Mouse (Mus musculus): Measurements from ENCODE around the gene Taldo1. TPM values are rescaled to one million over a fixed set of nuclear protein-coding genes. Genes with fewer than 3 reads are reported as not detected.

Gene Taldo1
- total RNA-seq, 2 experiments from 2014 or later, result 120 to 128 TPM

DNA sequence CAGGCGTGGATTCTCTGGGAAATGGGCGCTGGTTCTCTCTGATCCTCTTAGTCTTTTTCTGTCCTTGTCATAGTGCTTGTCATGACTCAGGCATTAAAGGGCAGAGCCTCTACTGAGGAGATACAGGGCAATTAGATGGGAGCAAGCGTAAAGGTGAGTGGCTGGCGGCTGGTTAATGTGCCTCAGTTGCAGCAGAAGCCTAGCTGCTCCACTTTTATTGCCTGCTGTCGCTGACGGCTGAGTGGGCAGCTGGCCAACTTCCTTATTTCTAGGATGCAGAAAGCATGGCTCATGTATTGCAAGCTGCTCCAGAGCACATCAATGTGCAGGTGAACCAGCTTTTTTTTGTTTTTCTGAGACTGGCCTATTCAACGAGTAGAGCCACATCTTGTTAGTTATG is 27.0 kb downstream of the Taldo1 start:
- DNase-seq (ENCODE audit: low spot score in 2 of 2), result peak in 1 of 2 experiments; percentile 40

DNA sequence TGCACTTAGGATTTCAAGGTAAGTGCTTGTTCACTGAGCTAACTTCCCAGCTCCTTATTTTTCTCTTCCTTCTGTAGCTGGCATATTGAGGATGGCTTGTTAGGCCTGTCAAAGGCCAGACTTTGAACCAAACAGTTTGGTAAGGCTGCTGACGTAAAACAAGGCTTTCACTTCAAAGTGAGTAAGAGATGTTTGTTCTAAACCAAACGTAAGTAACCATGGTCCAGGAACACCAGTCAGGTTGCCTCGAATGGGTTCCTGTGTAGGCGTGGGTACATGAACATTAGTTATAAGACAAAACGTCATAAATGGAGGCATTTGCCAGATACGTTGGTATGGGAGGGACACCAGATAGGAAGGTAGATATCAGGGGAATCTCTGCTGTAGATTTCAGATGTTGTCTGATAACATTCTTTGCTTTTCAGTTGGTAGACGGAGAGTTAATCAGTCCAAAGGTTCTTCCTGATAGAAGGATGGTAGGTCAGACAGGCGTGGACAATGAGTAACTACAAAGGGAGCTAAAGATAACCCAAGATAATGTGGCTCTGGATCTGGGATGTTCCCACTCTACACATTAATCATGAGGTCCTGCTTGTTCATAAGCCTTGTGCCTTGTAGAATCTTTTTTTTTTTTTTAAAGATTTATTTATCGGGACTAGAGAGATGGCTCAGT is 28.2 kb downstream of the Taldo1 start:
- no peak for DNase-seq (ENCODE audit: low spot score in 2 of 2)

DNA sequence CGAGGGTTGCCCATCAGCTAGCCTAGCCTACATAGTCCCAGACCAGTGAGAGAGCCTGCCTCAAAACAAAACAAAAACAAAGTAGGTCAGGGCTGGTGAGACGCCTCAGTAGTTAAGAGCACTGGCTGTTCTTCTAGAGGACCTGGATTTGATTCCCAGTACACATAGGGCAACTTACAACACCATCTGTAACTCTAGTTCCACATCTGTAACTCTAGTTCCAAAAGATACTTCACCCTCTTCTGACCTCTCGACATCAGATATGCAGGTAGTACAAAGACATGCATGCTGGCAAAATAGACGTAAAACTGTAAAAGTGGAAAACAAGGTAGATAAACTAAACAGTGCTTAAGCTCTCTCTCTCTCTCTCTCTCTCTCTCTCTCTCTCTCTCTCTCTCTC is 31.8 kb downstream of the Taldo1 start:
- no peak for DNase-seq (ENCODE audit: low spot score in 2 of 2)

DNA sequence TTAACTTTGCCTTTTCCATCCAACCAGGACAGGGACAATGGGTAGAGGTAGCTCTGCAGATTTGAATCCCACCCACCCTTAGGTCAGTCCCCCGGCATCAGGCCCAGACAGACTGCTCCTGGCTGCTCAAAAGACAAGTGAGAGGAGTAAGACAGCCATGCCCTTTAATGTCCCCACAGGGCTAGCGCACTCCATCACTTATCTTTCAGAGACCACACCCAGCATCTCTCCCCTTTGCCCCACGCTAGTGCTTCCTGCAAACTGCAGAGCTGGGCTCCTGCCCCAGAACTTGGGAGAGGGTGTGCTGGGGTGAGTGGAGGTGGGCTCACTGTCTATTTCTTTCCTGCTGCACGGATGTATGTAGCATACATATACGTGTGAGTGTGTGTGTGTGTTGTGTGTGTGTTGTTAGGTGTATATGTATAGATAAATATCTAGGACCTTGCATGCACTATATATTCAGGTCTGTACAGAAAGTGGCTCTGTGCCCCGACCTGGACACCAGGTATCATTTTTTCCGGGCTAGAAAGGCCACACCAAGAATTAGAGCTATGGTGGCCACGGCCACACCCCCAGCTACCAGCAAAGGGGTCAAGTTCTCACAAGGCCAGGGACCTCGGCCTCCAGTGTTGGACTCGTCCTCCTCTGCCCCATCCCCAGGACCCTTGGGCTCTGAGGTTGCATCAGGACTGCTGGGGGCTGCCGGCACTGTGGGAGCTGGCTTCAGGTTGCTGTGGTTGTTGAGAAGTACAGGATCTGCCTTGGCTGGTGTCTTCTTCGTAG is 35.1 kb downstream of the Taldo1 start:
- no peak for DNase-seq (ENCODE audit: low spot score in 2 of 2)

DNA sequence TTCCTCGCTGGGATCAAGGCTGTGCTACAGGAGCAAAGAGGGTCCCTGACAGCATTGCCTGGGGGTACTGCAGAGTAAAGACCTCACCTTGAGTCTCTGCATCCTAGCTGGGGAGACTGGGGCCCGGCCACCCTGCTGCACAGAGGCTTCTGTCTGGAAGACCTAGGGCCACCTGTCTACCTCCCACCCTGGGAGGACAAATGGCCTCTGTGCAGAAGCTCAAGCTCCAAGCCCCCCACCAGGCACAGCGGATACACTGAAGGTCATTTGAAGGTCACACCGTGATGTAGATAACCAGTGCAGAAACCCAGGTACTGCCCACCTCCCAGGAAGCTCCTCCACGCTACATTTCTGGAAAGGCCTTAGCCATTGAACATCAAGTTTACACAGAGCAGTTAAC is 36.7 kb downstream of the Taldo1 start:
- DNase-seq (ENCODE audit: low spot score in 2 of 2), result no peak

DNA sequence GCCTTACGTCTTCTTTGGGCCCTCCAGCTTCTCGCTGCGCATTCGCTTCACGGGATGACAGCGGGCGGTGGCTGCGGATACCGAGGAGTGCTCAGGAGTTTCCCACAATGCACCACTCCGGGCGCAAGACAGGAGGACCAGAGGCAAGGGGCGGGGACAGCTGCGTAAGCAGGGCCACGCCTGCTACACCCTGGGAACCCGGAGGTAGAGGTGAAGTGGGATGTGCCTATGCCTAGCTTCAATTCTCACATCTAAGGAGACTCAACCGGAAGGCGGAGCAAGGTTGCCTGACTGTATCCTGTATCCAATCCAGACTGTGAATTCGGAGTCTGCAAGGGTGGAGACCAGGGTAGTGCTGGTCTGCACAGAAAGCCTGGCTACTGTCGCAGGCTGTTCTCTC is 37.3 kb downstream of the Taldo1 start, which contains the start of gene Cend1:
Gene Cend1 (minus strand): TSS at position 182 of the 400 bp plus-strand sequence.
- no peak for DNase-seq (ENCODE audit: low spot score in 2 of 2)

DNA sequence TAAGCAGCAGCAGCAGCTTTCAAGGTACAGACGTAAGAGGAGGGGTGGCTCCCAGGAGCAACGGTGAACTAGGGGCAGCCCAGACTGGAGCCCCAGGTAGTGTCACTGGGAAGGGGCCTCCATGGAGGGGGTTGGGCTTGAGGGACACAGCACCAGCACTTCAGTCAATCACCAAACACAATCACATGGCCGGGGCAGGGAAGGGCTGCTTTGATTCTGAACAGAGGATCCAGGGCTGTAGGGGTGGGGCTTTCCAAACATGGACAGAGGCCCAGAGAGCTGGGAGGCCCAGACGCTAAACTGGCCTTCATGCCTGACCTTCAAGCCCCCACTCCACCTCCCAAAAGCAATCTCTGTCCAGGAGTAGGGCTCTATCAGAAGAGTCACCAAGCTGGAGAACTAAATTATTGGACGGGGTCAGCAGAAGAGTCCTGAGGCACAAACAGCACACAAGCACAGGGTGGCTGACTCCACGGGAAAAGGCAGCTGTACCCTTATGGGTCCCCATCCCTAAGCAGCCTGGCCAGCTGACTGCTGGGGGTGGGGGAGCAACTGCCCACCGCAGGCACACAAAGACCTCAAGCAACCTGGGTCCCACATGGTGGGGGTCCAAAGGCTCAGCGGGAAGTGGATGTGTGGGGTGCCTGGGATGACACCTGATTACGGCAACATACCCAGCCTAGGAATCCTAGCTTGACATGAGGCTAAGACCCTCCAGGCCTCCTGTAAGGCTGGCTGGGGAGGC is 38.0 kb downstream of the Taldo1 start:
- DNase-seq (ENCODE audit: low spot score in 2 of 2), result peak in 1 of 2 experiments; percentile 6

DNA sequence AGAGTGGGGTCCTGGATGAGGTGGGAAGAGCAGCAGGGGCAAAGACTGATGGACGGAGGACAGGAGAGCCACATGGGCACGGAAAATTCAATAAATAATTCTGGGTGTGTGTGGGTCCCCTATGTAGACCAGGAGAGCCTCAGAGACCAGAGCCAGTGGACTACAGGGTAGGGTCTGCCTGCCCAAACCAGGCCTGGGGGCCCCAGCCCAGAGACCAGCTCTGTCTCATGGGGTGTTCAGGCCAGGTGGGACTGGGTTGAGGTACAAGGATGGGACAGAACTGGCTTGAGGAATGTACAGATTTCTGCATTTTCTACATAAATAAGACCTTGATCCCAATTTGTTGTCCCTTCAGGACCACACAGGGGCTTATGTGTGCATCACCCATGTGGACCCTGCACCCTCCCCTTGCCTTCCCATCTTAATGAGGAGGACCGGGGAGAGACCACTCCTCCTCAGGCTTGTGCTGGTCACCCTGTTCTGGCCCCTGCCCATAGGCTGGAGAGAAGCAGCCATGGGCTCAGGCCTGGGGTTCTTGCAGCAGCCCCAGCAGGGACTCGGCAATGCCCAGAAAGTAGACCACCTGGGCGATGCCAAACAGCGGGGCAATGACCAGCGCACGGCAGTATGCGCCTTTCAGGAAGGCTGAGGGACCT is 38.7 kb downstream of the Taldo1 start:
- no peak for DNase-seq (ENCODE audit: low spot score in 2 of 2)

DNA sequence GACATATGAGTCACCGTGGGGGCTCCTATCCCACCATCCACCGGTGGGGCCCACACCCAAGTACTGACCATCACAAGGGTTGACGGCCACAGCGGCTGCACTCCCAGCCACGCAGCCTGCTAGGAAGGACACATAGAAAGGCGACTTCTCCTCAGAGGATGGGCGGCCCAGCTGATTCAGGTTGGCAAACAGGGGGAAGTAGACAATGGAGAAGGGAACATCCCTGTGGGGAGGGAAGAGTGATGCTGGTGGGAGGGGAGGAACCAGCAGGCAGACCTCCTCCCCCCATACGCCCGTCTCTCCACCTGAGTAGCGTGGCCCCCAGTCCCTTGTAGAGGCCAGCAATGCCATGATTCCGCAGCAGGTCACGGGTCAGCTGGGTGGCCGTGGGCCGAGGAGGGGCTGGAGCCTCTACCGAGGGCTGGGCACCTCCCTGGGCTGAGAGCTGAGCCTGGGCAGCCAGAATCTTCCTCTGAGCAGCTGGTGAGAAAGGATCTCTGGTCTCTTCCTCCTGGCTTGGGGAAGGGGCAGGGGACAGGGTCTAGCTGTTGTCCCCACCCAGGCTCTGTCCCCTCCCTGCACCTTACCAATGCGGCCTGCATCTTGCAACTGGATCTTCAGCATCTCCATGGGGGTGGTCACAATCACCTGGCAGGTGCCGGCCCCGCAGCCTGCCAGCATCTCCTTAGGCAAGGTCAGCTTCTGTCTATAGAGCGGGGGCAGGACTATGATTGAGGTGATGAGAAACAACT is 39.6 kb downstream of the Taldo1 start:
- no peak for DNase-seq (ENCODE audit: low spot score in 2 of 2)

DNA sequence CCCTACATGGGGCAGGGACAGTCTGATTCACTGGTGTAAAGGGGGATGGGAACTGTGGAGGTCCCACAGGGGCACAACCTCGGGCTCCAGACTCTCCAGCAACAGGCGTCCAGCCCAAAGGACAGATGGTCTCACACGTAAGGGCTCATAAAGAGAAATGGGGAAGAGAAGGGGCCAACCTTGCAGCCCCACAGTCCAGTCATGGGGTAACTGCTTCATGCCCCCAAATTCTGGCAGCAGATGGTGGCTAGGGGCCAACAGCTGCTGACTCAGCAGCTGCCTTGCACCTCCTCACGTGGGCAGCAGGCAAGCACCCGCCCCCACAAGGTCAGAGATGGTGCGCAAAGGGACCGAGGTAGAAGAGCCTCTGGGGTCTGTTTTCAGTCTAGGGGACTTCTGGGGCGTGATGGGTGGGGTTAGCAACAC is 40.2 kb downstream of the Taldo1 start:
- no peak for DNase-seq (ENCODE audit: low spot score in 2 of 2)

DNA sequence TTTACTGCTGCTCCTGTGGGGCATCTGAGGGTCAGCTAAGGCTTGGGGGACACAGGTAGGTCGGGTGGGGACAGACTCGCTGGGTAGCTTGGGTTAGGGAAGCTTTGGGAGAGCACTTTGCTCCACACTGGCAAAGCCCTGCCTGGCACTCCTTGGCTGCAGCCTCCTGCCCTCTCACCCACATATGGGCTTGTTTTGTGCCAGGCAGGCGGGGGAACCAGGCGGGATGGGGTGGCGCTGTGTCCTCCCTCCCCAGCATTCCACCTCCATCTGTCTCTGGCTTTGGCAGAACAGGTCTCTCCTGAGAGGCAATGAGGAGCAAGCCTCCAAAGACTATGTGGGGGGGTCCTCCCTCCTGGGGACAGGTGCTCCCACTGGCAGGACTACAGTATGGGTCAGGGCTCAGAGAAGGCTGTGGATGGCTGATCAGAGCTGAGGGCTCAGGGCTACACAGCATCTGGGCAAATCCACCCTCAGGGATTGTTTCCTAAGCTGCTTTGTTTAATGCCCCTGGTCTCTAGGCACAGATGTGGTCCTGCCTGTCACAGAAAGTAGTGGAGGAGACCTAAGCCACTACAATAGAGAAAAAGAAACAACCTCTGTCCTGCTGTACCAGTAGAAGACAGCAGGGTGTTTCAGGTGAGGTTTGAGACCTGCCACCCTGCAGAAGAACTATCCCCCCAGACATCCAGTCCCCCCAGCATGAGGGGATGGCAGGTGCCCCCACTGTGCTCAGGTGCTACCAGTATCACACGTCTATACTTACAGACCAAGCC is 40.9 kb downstream of the Taldo1 start:
- peak in 1 of 2 experiments; percentile 34 for DNase-seq (ENCODE audit: low spot score in 2 of 2)

DNA sequence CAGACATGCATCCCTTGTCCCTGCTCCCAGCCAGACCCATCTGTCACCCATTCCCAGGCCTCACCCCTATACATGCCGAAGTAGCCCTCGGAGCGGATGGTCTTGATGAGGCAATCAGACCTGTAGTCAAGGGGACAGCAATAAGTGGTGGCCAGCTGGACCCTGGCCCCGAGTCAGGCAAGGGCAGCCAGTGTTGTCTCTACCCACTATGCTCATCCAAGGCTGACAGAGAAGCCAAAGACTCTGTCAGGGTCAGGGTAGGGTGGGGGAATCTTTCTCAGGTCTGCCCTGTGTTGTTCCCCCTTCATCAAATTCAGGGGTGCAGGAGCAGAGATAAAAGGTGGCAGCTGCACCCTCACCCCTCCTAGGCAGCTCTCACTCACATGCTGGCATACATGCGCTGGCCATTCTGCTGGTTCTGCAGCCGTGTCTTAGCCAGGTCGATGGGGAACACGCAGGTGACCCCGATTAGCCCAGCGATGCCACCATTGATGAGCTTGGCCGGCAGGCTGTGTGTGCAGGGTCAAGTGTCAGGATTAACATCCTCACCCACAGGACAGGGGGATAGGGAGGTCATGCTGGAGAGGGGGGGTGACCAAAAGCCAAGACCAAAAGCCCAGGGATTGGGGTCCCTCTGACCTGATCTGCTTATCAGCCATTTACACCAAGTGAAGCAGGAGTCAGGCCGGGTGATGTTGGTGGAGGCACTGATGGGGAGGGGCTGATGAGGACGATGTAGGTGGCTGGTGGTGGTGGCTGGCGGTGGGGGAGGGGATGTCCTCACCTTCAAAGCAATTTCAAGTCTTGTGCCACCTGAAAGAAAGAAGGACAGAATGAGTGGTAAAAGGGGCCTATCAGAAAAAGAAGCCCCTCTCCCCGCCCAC is 41.8 kb downstream of the Taldo1 start:
- DNase-seq (ENCODE audit: low spot score in 2 of 2), result no peak

DNA sequence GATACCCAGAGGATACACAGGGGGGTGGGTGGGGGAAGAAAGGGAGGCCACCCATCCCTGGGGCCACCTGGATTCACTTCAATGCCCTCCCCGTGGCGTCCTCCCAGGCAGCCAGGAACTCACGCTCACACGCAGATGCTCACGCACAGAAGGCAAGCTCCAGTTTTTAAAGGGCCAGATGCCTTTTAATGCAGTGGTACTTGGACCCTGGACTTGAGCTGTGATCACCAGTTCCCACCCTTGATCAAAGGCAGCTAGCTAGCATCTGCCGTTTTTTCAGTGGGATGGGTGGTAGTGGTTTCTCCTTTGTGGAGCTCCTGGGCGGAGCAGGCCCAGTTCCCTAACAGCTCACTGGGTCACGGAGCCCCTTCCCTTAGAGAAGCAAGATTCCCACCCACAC is 42.5 kb downstream of the Taldo1 start:
- no peak for DNase-seq (ENCODE audit: low spot score in 2 of 2)

DNA sequence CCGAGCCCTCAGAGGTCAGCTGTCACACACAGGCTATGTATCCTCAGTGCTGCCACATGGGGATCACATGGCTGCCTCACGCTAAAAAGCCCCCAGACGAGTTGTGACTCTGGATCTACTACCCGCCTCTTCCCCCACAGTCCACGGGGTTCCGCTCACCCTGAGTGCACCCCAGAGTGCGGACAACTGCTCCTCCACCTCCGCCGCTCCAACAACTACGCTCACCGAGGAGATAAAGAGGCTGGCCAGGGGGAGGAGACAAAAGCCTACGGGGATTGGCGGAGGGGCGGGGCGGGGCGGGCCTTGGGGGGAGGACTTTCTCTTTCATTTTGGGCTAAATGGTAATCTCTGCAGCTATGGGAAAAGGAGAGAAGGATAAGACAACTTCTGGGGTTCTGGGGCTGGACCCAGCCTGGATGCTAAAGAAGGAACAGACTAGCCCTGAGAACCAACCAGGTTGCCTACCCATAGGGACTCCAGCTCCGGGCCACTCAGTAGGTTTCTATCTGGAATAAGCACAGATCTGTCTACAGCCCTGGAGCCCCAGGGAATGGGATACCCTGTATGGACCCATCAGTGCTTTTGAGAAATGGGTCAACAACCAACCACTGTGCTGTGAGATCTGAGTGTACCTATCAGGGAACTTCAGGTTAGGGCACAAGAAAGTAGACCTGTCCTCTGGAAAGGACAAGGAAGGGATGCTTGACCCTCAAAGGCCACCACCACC is 43.3 kb downstream of the Taldo1 start:
- DNase-seq (ENCODE audit: low spot score in 2 of 2), result peak in 1 of 2 experiments; percentile 46

DNA sequence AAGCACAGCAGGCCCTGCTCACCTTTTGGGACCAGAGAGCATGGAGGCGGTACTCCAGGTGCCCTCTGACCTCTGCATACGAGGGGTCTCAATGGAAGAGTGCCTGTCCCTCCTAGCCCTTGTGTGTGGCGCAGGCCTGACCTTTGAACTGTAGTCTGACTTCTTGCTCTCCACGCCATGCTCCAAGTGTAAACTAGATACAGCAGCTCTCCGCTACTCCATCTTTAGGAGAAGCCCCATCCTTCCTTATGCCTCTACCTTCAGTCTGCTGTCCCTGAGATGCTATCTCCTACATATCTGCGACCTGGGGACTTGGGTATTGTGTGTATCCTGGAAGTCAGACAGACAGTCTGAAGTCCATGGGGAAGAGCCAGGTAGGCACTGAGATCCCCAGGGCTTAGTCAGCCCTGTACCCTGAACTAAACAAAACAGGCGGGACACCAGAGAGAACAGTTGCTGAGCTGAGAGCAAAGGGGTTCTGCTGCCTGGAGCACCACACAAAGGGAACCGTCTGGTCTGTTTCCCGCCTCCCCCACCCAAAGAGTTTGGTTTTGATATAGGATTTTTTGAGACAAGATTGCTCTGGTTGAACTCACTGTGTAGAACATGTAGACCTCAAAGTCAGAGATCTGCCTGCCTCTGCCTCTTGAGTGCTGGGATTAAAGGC is 44.0 kb downstream of the Taldo1 start:
- DNase-seq (ENCODE audit: low spot score in 2 of 2), result no peak

DNA sequence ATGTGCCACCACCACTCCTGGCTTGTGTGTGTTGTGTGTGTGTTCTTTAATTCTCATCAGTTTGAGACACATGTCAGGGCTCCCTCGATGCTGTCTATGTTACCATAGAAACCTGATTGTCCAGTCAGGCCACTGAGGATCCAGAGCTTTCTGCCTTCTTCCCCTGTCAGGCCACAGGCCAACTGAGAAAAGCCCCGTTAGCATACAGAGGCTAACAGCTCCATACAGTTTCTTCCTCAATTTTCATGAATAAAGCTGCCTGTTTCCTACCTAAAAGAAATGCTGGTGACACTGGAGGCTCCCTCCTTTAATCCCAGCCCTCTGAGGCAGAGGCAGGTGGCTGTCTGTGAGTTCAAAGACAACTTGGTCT is 44.5 kb downstream of the Taldo1 start:
- no peak for DNase-seq (ENCODE audit: low spot score in 2 of 2)

Measured in gastrocnemius, postnatal 4 days (tissue).